21 mouse cellular contexts compared by ENCODE assay signal in genomic region chr12:101772962-101773361, GRCm38 (mm10). TPM values are rescaled to one million over a fixed set of nuclear protein-coding genes. Genes with fewer than 3 reads are reported as not detected.
DNase-seq lines count a peak whose midpoint lies in the region; ATAC-seq and TF ChIP-seq lines count a peak whose summit lies in the region.
"Had no signal": no experiment of that assay in that cellular context is flagged by ENCODE, and none has a peak within 500 bp of the region (broad histone marks: within the 10 kb centered on the region; RNA-seq: fewer than 3 reads in every experiment).

No protein-coding gene starts in this region.

- H3K36me3 ChIP-seq in embryonic facial prominence, embryonic 14.5 days (ENCODE audit: control insufficient read depth, insufficient read depth, low read length), result no peaks in the 10 kb centered on the region
- H3K36me3 ChIP-seq in embryonic facial prominence, embryonic 10.5 days (replicated peaks), result no peaks in the 10 kb centered on the region
- no peaks in the 10 kb centered on the region for H3K36me3 ChIP-seq in kidney, embryonic 15.5 days
- H3K36me3 ChIP-seq in lung, postnatal 0 days (ENCODE audit: insufficient read depth, low read length), result no peaks in the 10 kb centered on the region
- no peaks in the 10 kb centered on the region for H3K36me3 ChIP-seq in stomach, postnatal 0 days (ENCODE audit: control insufficient read depth, insufficient read depth, low read length)
- H3K36me3 ChIP-seq: embryonic facial prominence, embryonic 12.5 days; forebrain, embryonic 12.5 days; G1E; heart, embryonic 13.5 days had no signal

- H3K9ac ChIP-seq in embryonic facial prominence, embryonic 14.5 days (ENCODE audit: low read depth, low read length), result no peak overlapping the region
- no peak overlapping the region for H3K9ac ChIP-seq in kidney, embryonic 15.5 days
- H3K9ac ChIP-seq in lung, postnatal 0 days (replicated peaks; ENCODE audit: low read depth), result no peak overlapping the region
- H3K9ac ChIP-seq in stomach, postnatal 0 days (ENCODE audit: low read length), result no peak overlapping the region
- H3K9ac ChIP-seq: embryonic facial prominence, embryonic 12.5 days; forebrain, embryonic 12.5 days; heart, embryonic 13.5 days had no signal

- no peak for TF ChIP-seq EP300 in lung, postnatal 0 days (IDR thresholded peaks at IDR 0.05)
- no peak for TF ChIP-seq EP300 in stomach, postnatal 0 days (optimal IDR thresholded peaks at IDR 0.05)

- WGBS in embryonic facial prominence, embryonic 14.5 days, result 55% methylated on average over 3 of the region's 3 CpGs
- WGBS in embryonic facial prominence, embryonic 10.5 days, result 72% methylated on average over 3 of the region's 3 CpGs
- 55% methylated on average over 3 of the region's 3 CpGs for WGBS in kidney, embryonic 15.5 days
- 19% methylated on average over 3 of the region's 3 CpGs for WGBS in lung, postnatal 0 days
- WGBS in stomach, postnatal 0 days, result 30% methylated on average over 3 of the region's 3 CpGs

- H3K4me1 ChIP-seq in embryonic facial prominence, embryonic 14.5 days (ENCODE audit: control insufficient read depth, insufficient read depth, low read length), result peaks cover 7% of the 10 kb centered on the region; the same call in 1 of the 2 replicates
- 0 out of 2 replicates have a peak, but pooled peaks cover 1% of the 10 kb centered on the region for H3K4me1 ChIP-seq in embryonic facial prominence, embryonic 10.5 days
- peaks cover 10% of the 10 kb centered on the region; the same call in 1 of the 2 replicates for H3K4me1 ChIP-seq in kidney, embryonic 15.5 days
- H3K4me1 ChIP-seq in lung, postnatal 0 days (ENCODE audit: insufficient read depth, low read depth, low read length), result peaks cover 25% of the 10 kb centered on the region
- no peaks in the 10 kb centered on the region for H3K4me1 ChIP-seq in stomach, postnatal 0 days (replicated peaks; ENCODE audit: control insufficient read depth, insufficient read depth)
- H3K4me1 ChIP-seq: embryonic facial prominence, embryonic 12.5 days; forebrain, embryonic 12.5 days had no signal

- no peak for ATAC-seq in embryonic facial prominence, embryonic 14.5 days (ENCODE audit: low read depth)
- ATAC-seq in kidney, embryonic 15.5 days (replicated peaks; ENCODE audit: low FRiP score), result peak; percentile 52; the same call in 1 of the 2 replicates
- 0 out of 2 replicates have a peak, but pooled peaks have one; percentile 27 for ATAC-seq in lung, postnatal 0 days
- ATAC-seq in stomach, postnatal 0 days (ENCODE audit: low FRiP score, low TSS enrichment), result peak; percentile 84
- ATAC-seq: CD4-positive, CD25-positive, alpha-beta regulatory T cell, adult 4 months; forebrain, embryonic 16.5 days had no signal

- 0 out of 2 replicates have a peak overlapping the region, but pooled peaks have one; percentile 4 for H3K27ac ChIP-seq in embryonic facial prominence, embryonic 14.5 days (replicated peaks; ENCODE audit: low read depth, low read length)
- no peak overlapping the region for H3K27ac ChIP-seq in embryonic facial prominence, embryonic 10.5 days (replicated peaks)
- no peak overlapping the region for H3K27ac ChIP-seq in kidney, embryonic 15.5 days
- H3K27ac ChIP-seq in lung, postnatal 0 days (ENCODE audit: low read length), result 0 out of 2 replicates have a peak overlapping the region, but pooled peaks have one; percentile 15
- peak overlapping the region; percentile 24; the same call in 1 of the 2 replicates for H3K27ac ChIP-seq in stomach, postnatal 0 days (replicated peaks)
- H3K27ac ChIP-seq: embryonic facial prominence, embryonic 12.5 days; forebrain, embryonic 12.5 days; heart, embryonic 13.5 days had no signal

- no peaks in the 10 kb centered on the region for H3K27me3 ChIP-seq in embryonic facial prominence, embryonic 14.5 days (replicated peaks; ENCODE audit: control insufficient read depth, insufficient read depth, low read length)
- H3K27me3 ChIP-seq in embryonic facial prominence, embryonic 10.5 days (replicated peaks; ENCODE audit: low read depth, poor library complexity, severe bottlenecking), result no peaks in the 10 kb centered on the region
- H3K27me3 ChIP-seq in kidney, embryonic 15.5 days, result no peaks in the 10 kb centered on the region
- no peaks in the 10 kb centered on the region for H3K27me3 ChIP-seq in lung, postnatal 0 days (replicated peaks; ENCODE audit: insufficient read depth, low read length)
- H3K27me3 ChIP-seq in stomach, postnatal 0 days (ENCODE audit: control insufficient read depth, insufficient read depth, low read length), result no peaks in the 10 kb centered on the region
- H3K27me3 ChIP-seq: embryonic facial prominence, embryonic 12.5 days; forebrain, embryonic 12.5 days; heart, embryonic 13.5 days had no signal

- H3K4me2 ChIP-seq in embryonic facial prominence, embryonic 14.5 days (ENCODE audit: low read depth, low read length), result no peak overlapping the region
- H3K4me2 ChIP-seq in kidney, embryonic 15.5 days, result no peak overlapping the region
- H3K4me2 ChIP-seq in lung, postnatal 0 days (replicated peaks; ENCODE audit: low read depth, low read length), result no peak overlapping the region
- H3K4me2 ChIP-seq in stomach, postnatal 0 days (replicated peaks; ENCODE audit: low read depth), result no peak overlapping the region
- H3K4me2 ChIP-seq: embryonic facial prominence, embryonic 12.5 days; forebrain, embryonic 12.5 days; heart, embryonic 13.5 days had no signal

- no peak for DNase-seq in embryonic facial prominence, embryonic 14.5 days (ENCODE audit: low spot score)
- no peak for DNase-seq in embryonic facial prominence, embryonic 10.5 days (ENCODE audit: low spot score)
- no peak for DNase-seq in kidney, adult 11 months
- no peak for DNase-seq in lung, postnatal 0 days (ENCODE audit: low spot score)
- no peak for DNase-seq in lung, adult 18-20 months
- DNase-seq in stomach, postnatal 0 days (ENCODE audit: low spot score), result peak; percentile 64
- DNase-seq: adrenal gland, adult 8-10 months; adrenal gland, postnatal 36 days; B cell, adult 2 months; cerebellum, adult 8-10 months; cerebellum, postnatal 14 days; embryo, embryonic 11 days; gastrocnemius, postnatal 10 days; heart, postnatal 36 days had no signal

- TF ChIP-seq CTCF in lung, postnatal 0 days (IDR thresholded peaks at IDR 0.05), result no peak
- TF ChIP-seq CTCF in stomach, postnatal 0 days (IDR thresholded peaks at IDR 0.05; ENCODE audit: low read depth), result no peak

- H3K4me3 ChIP-seq in embryonic facial prominence, embryonic 14.5 days (ENCODE audit: low read depth, low read length), result no peak overlapping the region
- no peak overlapping the region for H3K4me3 ChIP-seq in embryonic facial prominence, embryonic 10.5 days
- H3K4me3 ChIP-seq in kidney, embryonic 15.5 days (replicated peaks), result no peak overlapping the region
- no peak overlapping the region for H3K4me3 ChIP-seq in lung, postnatal 0 days (ENCODE audit: low read depth, low read length)
- no peak overlapping the region for H3K4me3 ChIP-seq in stomach, postnatal 0 days (ENCODE audit: low read depth, low read length)
- H3K4me3 ChIP-seq: embryonic facial prominence, embryonic 12.5 days; forebrain, embryonic 12.5 days; heart, embryonic 13.5 days had no signal

- no peaks in the 10 kb centered on the region for H3K9me3 ChIP-seq in embryonic facial prominence, embryonic 14.5 days (ENCODE audit: control insufficient read depth, low read length)
- no peaks in the 10 kb centered on the region for H3K9me3 ChIP-seq in embryonic facial prominence, embryonic 10.5 days
- no peaks in the 10 kb centered on the region for H3K9me3 ChIP-seq in kidney, embryonic 15.5 days (replicated peaks)
- no peaks in the 10 kb centered on the region for H3K9me3 ChIP-seq in lung, postnatal 0 days (ENCODE audit: low read length)
- H3K9me3 ChIP-seq in stomach, postnatal 0 days (ENCODE audit: control insufficient read depth, low read length), result no peaks in the 10 kb centered on the region
- H3K9me3 ChIP-seq: embryonic facial prominence, embryonic 12.5 days; forebrain, embryonic 12.5 days; G1E; heart, embryonic 13.5 days had no signal

RNA-seq across cellular contexts. Expression of gene Fbln5, which starts 45.9 kb away (rescaled TPM):
- 143 and 156 TPM in 2 replicates for polyA plus RNA-seq in embryonic facial prominence, embryonic 14.5 days (2014; fragmentation: Nextera tagmentation; extraction: Ambion mirVana)
- polyA plus RNA-seq in embryonic facial prominence, embryonic 10.5 days (2016; fragmentation: Nextera tagmentation; extraction: Ambion mirVana), result 13.1 and 19.3 TPM in 2 replicates
- polyA plus RNA-seq in kidney, embryonic 15.5 days (2015; fragmentation: Nextera tagmentation; extraction: Ambion mirVana), result 111 and 112 TPM in 2 replicates
- polyA plus RNA-seq in lung, postnatal 0 days (2015; fragmentation: Nextera tagmentation; extraction: Ambion mirVana), result 408 and 420 TPM in 2 replicates
- polyA plus RNA-seq in stomach, postnatal 0 days (2015; fragmentation: Nextera tagmentation; extraction: Ambion mirVana), result 50.7 and 70.9 TPM in 2 replicates
- polyA plus RNA-seq: CD4-positive, CD25-positive, alpha-beta regulatory T cell, adult 4 months; G1E had no signal

RNA-seq across cellular contexts. Expression of gene Tc2n, which starts 54.6 kb away (rescaled TPM):
- polyA plus RNA-seq in embryonic facial prominence, embryonic 14.5 days (2014; fragmentation: Nextera tagmentation; extraction: Ambion mirVana), result 1.0 and 1.3 TPM in 2 replicates
- polyA plus RNA-seq in embryonic facial prominence, embryonic 10.5 days (2016; fragmentation: Nextera tagmentation; extraction: Ambion mirVana), result 0.23 and 0.55 TPM in 2 replicates
- 0.60 and 0.78 TPM in 2 replicates for polyA plus RNA-seq in kidney, embryonic 15.5 days (2015; fragmentation: Nextera tagmentation; extraction: Ambion mirVana)
- polyA plus RNA-seq in lung, postnatal 0 days (2015; fragmentation: Nextera tagmentation; extraction: Ambion mirVana), result 19.6 and 19.9 TPM in 2 replicates
- polyA plus RNA-seq in stomach, postnatal 0 days (2015; fragmentation: Nextera tagmentation; extraction: Ambion mirVana), result 11.6 and 12.5 TPM in 2 replicates
- polyA plus RNA-seq: G1E had no signal

Comparison
In these comparisons a context has a peak if more than half of its experiments do, and no peak if none do; other contexts are left out.
1. H3K27ac ChIP-seq: peak in embryonic facial prominence, embryonic 14.5 days (single experiment), lung, postnatal 0 days (single experiment) and stomach, postnatal 0 days (single experiment); none in embryonic facial prominence, embryonic 10.5 days (single experiment) and kidney, embryonic 15.5 days (single experiment).